Mouse (Mus musculus): ENCODE results near the gene Flrt3. TPM values are rescaled to one million over a fixed set of nuclear protein-coding genes. Genes with fewer than 3 reads are reported as not detected.

The Flrt3 gene
- total RNA-seq (2015; ENCODE audit: low replicate concordance) (not detected in 2 replicates), total RNA-seq (2017; ENCODE audit: low replicate concordance) (not detected in 2 replicates)

DNA sequence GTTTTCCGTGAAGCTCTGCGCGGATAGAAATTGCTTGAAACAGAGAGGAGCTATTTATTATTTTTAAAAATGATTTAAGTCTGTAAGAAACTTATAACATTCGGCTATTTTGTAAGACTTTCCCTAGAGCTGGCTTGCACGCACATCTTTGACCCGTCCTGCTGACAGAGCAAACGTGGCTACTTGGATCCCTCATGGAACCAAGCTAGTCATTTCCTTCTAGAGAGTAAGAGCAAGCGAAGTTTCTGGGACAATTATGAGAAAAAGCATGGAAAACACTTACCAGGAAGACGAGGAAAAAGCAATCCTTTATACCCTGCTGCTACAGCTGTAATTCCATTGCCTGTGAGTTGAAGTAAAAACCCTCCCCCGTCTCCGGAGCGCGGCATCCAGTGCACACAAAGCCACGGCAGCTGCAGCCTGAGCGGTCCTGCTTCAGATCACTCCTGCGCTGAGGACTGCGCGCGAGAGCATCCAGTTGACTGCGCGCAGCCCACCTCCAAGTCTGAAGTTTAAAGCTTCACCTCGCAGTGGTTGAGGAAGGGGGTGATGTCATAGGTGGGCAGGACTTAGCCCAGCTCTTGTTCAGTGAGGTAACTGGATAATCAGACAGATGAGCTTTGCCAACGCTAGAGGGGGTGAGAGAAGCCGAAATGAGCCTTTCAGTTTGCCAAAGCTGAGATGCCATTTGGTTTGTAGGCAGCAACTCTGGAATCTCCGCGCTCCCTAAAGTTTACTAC lies at the start of gene Flrt3:
Gene Flrt3, minus strand, starts transcription at position 507 of the 740 bp plus-strand sequence.
- ATAC-seq (replicated peaks; ENCODE audit: low FRiP score, poor library complexity, severe bottlenecking) = no peak

GRCm38 (mm10) chr2:140717407-140717806 lies 46.1 kb upstream of the Flrt3 start:
- no peak for ATAC-seq (replicated peaks; ENCODE audit: low FRiP score, poor library complexity, severe bottlenecking)

- no peak for ATAC-seq (replicated peaks; ENCODE audit: low FRiP score, poor library complexity, severe bottlenecking)
These were observed 44.6 kb upstream of the Flrt3 start for GRCm38 (mm10) chr2:140715822-140716221.

DNA sequence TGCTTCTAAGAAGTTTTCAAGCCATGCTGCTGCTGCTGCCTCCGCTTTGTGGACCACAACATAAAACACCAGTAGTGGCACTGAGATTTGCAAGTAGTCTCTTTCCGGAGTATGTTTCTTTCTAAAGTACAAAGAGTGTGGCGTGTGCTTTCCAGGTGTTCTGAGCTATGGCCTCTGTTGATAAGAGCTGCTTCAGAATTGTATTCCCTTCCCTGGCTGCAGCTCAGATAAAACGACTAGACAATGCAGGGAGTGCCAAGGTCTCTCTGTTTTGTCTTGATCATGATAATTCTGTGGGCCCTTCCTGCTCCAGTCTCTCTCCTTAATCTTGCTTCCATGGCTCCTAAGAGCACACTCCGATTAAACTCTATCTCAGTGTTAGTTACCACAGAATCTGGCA lies 36.3 kb upstream of the Flrt3 start:
- ATAC-seq (replicated peaks; ENCODE audit: low FRiP score, poor library complexity, severe bottlenecking) = no peak

DNA sequence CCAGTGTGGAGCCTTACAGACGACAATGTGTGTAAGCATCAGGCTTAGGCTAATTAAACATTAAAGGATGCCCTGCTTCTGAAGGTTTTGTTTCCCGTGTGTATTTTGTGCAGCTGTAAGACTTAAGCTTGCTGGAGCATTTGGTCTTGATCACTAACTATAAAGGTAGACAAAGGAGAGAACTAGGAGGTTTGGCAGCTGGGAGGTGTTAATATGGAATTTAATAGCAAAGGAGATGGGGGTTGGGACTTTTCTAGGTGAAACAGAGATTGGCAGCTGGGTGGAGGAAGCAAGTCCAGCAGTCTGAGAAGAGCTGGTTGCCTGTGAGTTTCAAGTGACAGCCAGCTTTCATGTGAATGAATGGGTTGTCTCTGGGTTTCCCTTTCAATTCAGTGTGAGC lies 34.0 kb upstream of the Flrt3 start:
- no peak for ATAC-seq (replicated peaks; ENCODE audit: low FRiP score, poor library complexity, severe bottlenecking)

- ATAC-seq (replicated peaks; ENCODE audit: low FRiP score, poor library complexity, severe bottlenecking) = no peak
These were observed 32.9 kb upstream of the Flrt3 start for GRCm38 (mm10) chr2:140704146-140704545.

- no peak for ATAC-seq (replicated peaks; ENCODE audit: low FRiP score, poor library complexity, severe bottlenecking)
These were observed 32.1 kb upstream of the Flrt3 start for GRCm38 (mm10) chr2:140703377-140703776.

DNA sequence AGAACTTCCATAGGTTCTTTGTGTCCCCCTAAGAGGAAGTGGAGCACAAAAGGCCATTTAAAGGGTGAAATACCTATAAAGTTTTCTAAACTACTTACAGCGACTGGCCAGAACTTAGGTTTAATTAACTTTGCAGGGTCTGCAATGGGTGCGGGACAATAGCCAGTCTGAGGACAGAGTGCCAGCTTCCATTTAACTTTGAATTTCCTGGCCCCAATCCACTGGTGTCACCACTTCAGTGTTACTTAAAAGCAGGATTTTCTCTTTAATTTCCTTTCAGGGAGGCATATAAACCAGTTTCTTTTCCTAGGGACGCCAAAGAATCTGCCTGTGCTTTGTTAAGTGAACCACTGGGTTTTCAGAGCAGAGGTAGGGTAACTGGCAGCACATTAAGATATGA lies 27.3 kb upstream of the Flrt3 start:
- ATAC-seq (replicated peaks; ENCODE audit: low FRiP score, poor library complexity, severe bottlenecking) = no peak

DNA sequence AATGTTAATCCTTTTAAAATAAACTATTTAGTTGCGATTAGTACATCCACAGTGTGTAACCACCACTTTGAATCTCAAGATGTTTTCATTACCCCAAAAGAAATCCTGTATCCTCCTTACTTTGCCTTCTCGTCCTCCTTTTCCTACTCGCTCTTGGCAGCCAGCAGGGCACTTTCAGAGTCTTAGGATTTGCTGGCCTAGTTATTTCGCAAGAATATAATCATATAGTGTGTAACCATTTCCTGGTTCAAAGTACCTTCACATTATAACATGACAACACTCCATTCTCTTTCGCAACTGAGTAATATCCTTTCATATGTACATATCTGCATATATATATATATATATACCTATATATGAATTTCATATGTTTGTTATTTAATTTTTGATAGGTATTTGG lies 22.6 kb upstream of the Flrt3 start:
- no peak for ATAC-seq (replicated peaks; ENCODE audit: low FRiP score, poor library complexity, severe bottlenecking)

- ATAC-seq (replicated peaks; ENCODE audit: low FRiP score, poor library complexity, severe bottlenecking) = no peak
These were observed 21.2 kb upstream of the Flrt3 start for GRCm38 (mm10) chr2:140692461-140692860.

- no peak for ATAC-seq (replicated peaks; ENCODE audit: low FRiP score, poor library complexity, severe bottlenecking)
These were observed 20.1 kb upstream of the Flrt3 start for GRCm38 (mm10) chr2:140691403-140691802.

- ATAC-seq (replicated peaks; ENCODE audit: low FRiP score, poor library complexity, severe bottlenecking) = no peak
These were observed 19.6 kb upstream of the Flrt3 start for GRCm38 (mm10) chr2:140690906-140691305.

- ATAC-seq (replicated peaks; ENCODE audit: low FRiP score, poor library complexity, severe bottlenecking) = no peak
These were observed 5.5 kb upstream of the Flrt3 start for GRCm38 (mm10) chr2:140676728-140677127.

GRCm38 (mm10) chr2:140673466-140673865 lies 2.2 kb upstream of the Flrt3 start:
- ATAC-seq (replicated peaks; ENCODE audit: low FRiP score, poor library complexity, severe bottlenecking) = no peak

DNA sequence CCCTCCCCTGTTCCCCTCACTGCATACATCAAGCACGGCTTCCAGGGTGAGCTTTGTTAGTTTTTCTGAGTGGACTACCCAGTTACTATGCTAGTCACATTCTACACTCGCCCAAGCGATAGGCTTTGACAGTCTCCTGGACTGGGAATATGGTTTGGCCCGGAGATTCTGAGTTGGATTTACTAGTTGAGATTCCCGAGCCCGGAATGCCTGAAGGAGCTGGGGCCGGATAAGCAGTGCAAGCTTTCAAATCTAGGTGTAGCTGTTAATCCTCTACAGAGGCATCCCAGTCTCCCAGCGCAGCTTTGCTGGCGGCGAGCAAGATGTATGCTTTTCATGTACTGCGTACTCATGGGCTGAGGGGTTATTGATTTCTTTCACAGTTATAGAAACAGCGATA lies 812 bp downstream of the Flrt3 start:
- ATAC-seq (replicated peaks; ENCODE audit: low FRiP score, poor library complexity, severe bottlenecking) = no peak

DNA sequence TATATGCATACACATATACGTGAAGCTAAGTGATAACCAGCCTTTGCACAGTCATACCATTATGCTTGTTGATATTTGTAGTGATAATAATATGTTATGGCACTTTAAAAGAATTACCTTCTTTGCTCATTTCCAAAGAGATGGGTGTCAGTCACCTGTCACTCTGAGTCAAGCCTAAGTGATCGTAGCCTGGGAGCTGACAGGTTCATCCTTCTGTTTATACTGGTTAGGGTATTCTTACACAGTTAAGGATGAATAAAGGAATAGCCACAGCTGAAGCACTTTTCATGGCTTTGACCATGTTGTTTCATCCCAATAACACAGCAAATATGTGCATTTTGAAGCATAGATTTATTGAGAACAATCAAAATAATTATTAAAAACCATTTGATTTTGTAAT lies 1.5 kb downstream of the Flrt3 start:
- no peak for ATAC-seq (replicated peaks; ENCODE audit: low FRiP score, poor library complexity, severe bottlenecking)

GRCm38 (mm10) chr2:140669081-140669480 lies 2.2 kb downstream of the Flrt3 start:
- no peak for ATAC-seq (replicated peaks; ENCODE audit: low FRiP score, poor library complexity, severe bottlenecking)

- no peak for ATAC-seq (replicated peaks; ENCODE audit: low FRiP score, poor library complexity, severe bottlenecking)
These were observed 3.0 kb downstream of the Flrt3 start for GRCm38 (mm10) chr2:140668311-140668710.

DNA sequence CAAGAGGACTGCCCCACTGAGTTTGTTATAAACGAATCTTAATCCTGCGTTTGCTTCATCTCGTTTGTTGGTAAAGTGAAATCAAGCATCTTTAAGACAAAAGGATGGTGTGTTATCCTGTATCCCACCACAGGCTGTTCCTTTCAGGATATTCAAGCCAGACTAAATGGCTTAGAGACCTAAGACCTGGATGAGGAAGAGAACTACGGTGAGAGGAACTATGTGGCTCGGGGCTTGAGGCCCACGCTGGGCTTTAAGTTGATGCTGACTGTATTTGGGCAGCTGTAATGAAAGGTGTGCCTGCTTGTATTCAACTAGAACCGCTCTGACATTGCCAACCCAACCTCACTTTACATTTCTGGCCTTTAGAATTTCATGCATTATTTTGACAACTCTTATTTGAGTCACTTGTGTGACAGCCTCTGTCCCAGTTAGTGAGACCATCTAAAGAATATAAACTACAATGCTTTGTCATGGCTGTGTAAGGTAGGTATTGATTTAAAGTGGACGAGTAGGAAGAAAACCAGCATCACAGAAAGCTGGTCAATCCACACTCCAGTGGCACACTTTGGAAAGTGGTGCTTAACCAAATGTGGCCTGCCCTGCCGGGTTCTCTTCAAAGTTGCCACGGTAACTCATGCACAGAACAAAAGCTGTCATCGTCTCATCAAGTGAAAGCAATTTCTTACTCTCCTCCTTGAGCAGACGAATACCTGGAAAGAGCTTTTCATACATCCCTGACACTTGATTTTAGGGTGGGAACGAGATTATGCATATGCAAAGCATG lies 3.8 kb downstream of the Flrt3 start:
- ATAC-seq (replicated peaks; ENCODE audit: low FRiP score, poor library complexity, severe bottlenecking) = no peak

GRCm38 (mm10) chr2:140666846-140667245 lies 4.4 kb downstream of the Flrt3 start:
- no peak for ATAC-seq (replicated peaks; ENCODE audit: low FRiP score, poor library complexity, severe bottlenecking)

DNA sequence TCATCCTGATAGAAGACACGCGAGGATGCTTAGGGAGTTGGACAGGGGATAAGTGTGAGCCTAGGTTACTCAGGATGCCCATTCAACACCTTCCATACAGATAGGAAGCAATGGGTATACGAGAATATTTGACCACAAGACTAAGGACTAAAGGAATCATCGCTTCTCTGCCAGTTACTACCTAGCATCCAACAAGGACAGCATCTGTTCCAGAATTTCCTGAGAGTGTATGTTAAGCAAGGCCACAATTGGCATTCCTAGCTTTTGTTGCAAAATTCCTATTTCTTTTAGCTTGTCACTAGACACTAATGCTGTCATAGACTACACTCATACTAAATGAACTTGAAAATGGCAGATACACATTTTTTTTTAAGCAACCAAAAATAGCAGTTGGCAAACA lies 6.9 kb downstream of the Flrt3 start:
- no peak for ATAC-seq (replicated peaks; ENCODE audit: low FRiP score, poor library complexity, severe bottlenecking)

Measured in erythroblast, adult 5-6 weeks (primary cell).